ENCODE assay signal across 32 mouse cellular contexts in genomic region chr3:32486543-32486942, GRCm38 (mm10). TPM values are rescaled to one million over a fixed set of nuclear protein-coding genes. Genes with fewer than 3 reads are reported as not detected.
DNase-seq lines count a peak whose midpoint lies in the region; ATAC-seq and TF ChIP-seq lines count a peak whose summit lies in the region.
"Had no signal": no experiment of that assay in that cellular context is flagged by ENCODE, and none has a peak within 500 bp of the region (broad histone marks: within the 10 kb centered on the region; RNA-seq: fewer than 3 reads in every experiment).

No protein-coding gene starts in this region.

- H3K4me2 ChIP-seq in liver, embryonic 12.5 days = no peak overlapping the region
- H3K4me2 ChIP-seq: forebrain, embryonic 15.5 days; heart, embryonic 13.5 days; hindbrain, embryonic 14.5 days; limb, embryonic 15.5 days; midbrain, embryonic 15.5 days had no signal

- H3K27me3 ChIP-seq in C2C12 (ENCODE audit: control insufficient read depth, insufficient read depth, insufficient read length) = no peaks in the 10 kb centered on the region
- H3K27me3 ChIP-seq in thymus, adult 2 months (ENCODE audit: control insufficient read depth, insufficient read depth, low read length) = no peaks in the 10 kb centered on the region
- no peaks in the 10 kb centered on the region for H3K27me3 ChIP-seq in liver, embryonic 12.5 days (replicated peaks)
- H3K27me3 ChIP-seq: forebrain, embryonic 15.5 days; heart, embryonic 13.5 days; limb, embryonic 15.5 days; midbrain, embryonic 15.5 days had no signal

- no peak overlapping the region for H3K9ac ChIP-seq in liver, embryonic 12.5 days
- H3K9ac ChIP-seq: forebrain, embryonic 15.5 days; heart, embryonic 13.5 days; hindbrain, embryonic 14.5 days; limb, embryonic 15.5 days; liver, embryonic 14.5 days; midbrain, embryonic 15.5 days had no signal

- 12% methylated on average over 4 of the region's 4 CpGs for WGBS in thymus, adult 2 months
- WGBS in liver, embryonic 12.5 days (ENCODE audit: insufficient replicate concordance) = 57% methylated on average over 4 of the region's 4 CpGs

- no peaks in the 10 kb centered on the region for H3K79me3 ChIP-seq in C2C12 (ENCODE audit: low read depth)

- H3K36me3 ChIP-seq in C2C12 (ENCODE audit: control insufficient read depth, insufficient read depth) = no peaks in the 10 kb centered on the region
- H3K36me3 ChIP-seq in thymus, adult 2 months (ENCODE audit: control insufficient read depth, insufficient read depth, low read length) = no peaks in the 10 kb centered on the region
- H3K36me3 ChIP-seq in liver, embryonic 12.5 days = no peaks in the 10 kb centered on the region
- H3K36me3 ChIP-seq: forebrain, embryonic 15.5 days; heart, embryonic 13.5 days; limb, embryonic 10.5 days; limb, embryonic 15.5 days; midbrain, embryonic 15.5 days had no signal

- peak; percentile 16 for DNase-seq in heart, adult 11 months
- no peak for DNase-seq in heart, adult 9 months (ENCODE audit: low spot score in 2 of 2)
- DNase-seq in 3134 (ENCODE audit: extremely low read depth, insufficient read length, low spot score) = peak; percentile 71
- DNase-seq in thymus, adult 2 months = no peak
- DNase-seq: adrenal gland, adult 8-10 months; cerebellum, adult 2 months; cerebellum, postnatal 14 days; gastrocnemius, postnatal 25 days; heart, adult 2 months; heart, postnatal 10 days; kidney, adult 11 months; lung, adult 2 months; lung, postnatal 10 days; right cerebral cortex, adult 18-20 months; thymus, postnatal 25 days had no signal

- no peaks in the 10 kb centered on the region for H3K9me3 ChIP-seq in liver, embryonic 12.5 days (replicated peaks)
- H3K9me3 ChIP-seq: forebrain, embryonic 15.5 days; heart, embryonic 13.5 days; limb, embryonic 10.5 days; limb, embryonic 15.5 days; midbrain, embryonic 15.5 days had no signal

- H3ac ChIP-seq in C2C12 (ENCODE audit: control insufficient read depth, insufficient read length, low read depth) = no peak overlapping the region

- no peak overlapping the region for H3K4me3 ChIP-seq in C2C12 (ENCODE audit: insufficient read depth, poor library complexity, severe bottlenecking)
- H3K4me3 ChIP-seq in thymus, adult 2 months (ENCODE audit: control insufficient read depth, insufficient read depth, low read length) = no peak overlapping the region
- no peak overlapping the region for H3K4me3 ChIP-seq in liver, embryonic 12.5 days
- H3K4me3 ChIP-seq: forebrain, embryonic 15.5 days; heart, adult 2 months; heart, embryonic 13.5 days; limb, embryonic 10.5 days; limb, embryonic 15.5 days; midbrain, embryonic 15.5 days had no signal

- H3K4me1 ChIP-seq in thymus, adult 2 months (replicated peaks; ENCODE audit: control insufficient read depth, insufficient read depth, low read length) = no peaks in the 10 kb centered on the region
- no peaks in the 10 kb centered on the region for H3K4me1 ChIP-seq in liver, embryonic 12.5 days
- H3K4me1 ChIP-seq: forebrain, embryonic 15.5 days; heart, embryonic 13.5 days; limb, embryonic 15.5 days; midbrain, embryonic 15.5 days had no signal

- H3K27ac ChIP-seq in thymus, adult 2 months (ENCODE audit: control insufficient read depth, insufficient read depth, low read length) = no peak overlapping the region
- no peak overlapping the region for H3K27ac ChIP-seq in liver, embryonic 12.5 days
- H3K27ac ChIP-seq: forebrain, embryonic 15.5 days; heart, adult 2 months; heart, embryonic 13.5 days; hindbrain, embryonic 14.5 days; kidney, postnatal 0 days; limb, embryonic 10.5 days; limb, embryonic 15.5 days; liver, embryonic 14.5 days; macrophage; midbrain, embryonic 15.5 days had no signal

- TF ChIP-seq POLR2A in thymus, adult 2 months (IDR thresholded peaks at IDR 0.05; ENCODE audit: control insufficient read depth, extremely low read depth, insufficient read depth, low read length, poor library complexity) = no peak

- 0 out of 2 replicates have a peak, but pooled peaks have one; percentile 15 for ATAC-seq in common myeloid progenitor, adult 5-6 weeks (replicated peaks; ENCODE audit: low read depth, poor library complexity, severe bottlenecking)
- ATAC-seq in liver, embryonic 12.5 days = no peak
- ATAC-seq: forebrain, embryonic 15.5 days; midbrain, embryonic 15.5 days had no signal

- no peak for TF ChIP-seq CTCF in C2C12 (IDR thresholded peaks at IDR 0.05; ENCODE audit: control insufficient read depth, insufficient read depth, insufficient read length)
- no peak for TF ChIP-seq CTCF in thymus, adult 2 months (IDR thresholded peaks at IDR 0.05; ENCODE audit: borderline replicate concordance, control insufficient read depth, extremely low read depth, insufficient read depth, low read length, poor library complexity)

- no peaks in the 10 kb centered on the region for H3K79me2 ChIP-seq in C2C12 (ENCODE audit: control insufficient read depth, insufficient read depth)

TF ChIP-seq in C2C12, 6 proteins besides CTCF, POLR2A, EP300 and RAD21:
- TF ChIP-seq USF1 (IDR thresholded peaks at IDR 0.05; ENCODE audit: low read depth) = no peak
- peak; percentile 46 for TF ChIP-seq MAX (IDR thresholded peaks at IDR 0.05)

RNA-seq across cellular contexts. Expression of gene Kcnmb3, which starts 5.5 kb away (rescaled TPM):
- polyA plus RNA-seq in C2C12 (2012; fragmentation: generic; extraction: Trizol) = not detected
- not detected in 2 replicates for total RNA-seq in common myeloid progenitor, adult 5-6 weeks (2017)
- polyA plus RNA-seq in thymus, adult 2 months (2012; rRNA removed) = 0.05 and 0.11 TPM in 2 replicates
- polyA plus RNA-seq in liver, embryonic 12.5 days (2016; fragmentation: Nextera tagmentation; extraction: Ambion mirVana) = not detected in 2 replicates
- total RNA-seq: gastrocnemius, postnatal 25 days; heart, adult 2 months; hematopoietic stem cell, adult 5-6 weeks; megakaryocyte-erythroid progenitor cell, adult 5-6 weeks had no signal
- polyA plus RNA-seq: embryonic facial prominence, embryonic 11.5 days; heart, adult 2 months; kidney, postnatal 0 days; limb, embryonic 15.5 days; liver, embryonic 14.5 days; lung, adult 2 months; macrophage; neural tube, embryonic 11.5 days; stomach, embryonic 14.5 days had no signal

RNA-seq across cellular contexts. Expression of gene Zfp639, which starts 23.5 kb away (rescaled TPM):
- polyA plus RNA-seq in C2C12 (2012; fragmentation: generic; extraction: Trizol) = 15.3 TPM
- total RNA-seq in common myeloid progenitor, adult 5-6 weeks (2017) = 48.8 and 58.3 TPM in 2 replicates
- 27.6 and 33.5 TPM in 2 replicates for polyA plus RNA-seq in thymus, adult 2 months (2012; rRNA removed)
- polyA plus RNA-seq in liver, embryonic 12.5 days (2016; fragmentation: Nextera tagmentation; extraction: Ambion mirVana) = 29.8 and 31.8 TPM in 2 replicates

RNA-seq across cellular contexts. Expression of gene Mfn1, which starts 42.7 kb away (rescaled TPM):
- polyA plus RNA-seq in C2C12 (2012; fragmentation: generic; extraction: Trizol) = 10.1 TPM
- 32.8 and 48.1 TPM in 2 replicates for total RNA-seq in common myeloid progenitor, adult 5-6 weeks (2017)
- 7.2 and 9.6 TPM in 2 replicates for polyA plus RNA-seq in thymus, adult 2 months (2012; rRNA removed)
- 28.0 and 33.4 TPM in 2 replicates for polyA plus RNA-seq in liver, embryonic 12.5 days (2016; fragmentation: Nextera tagmentation; extraction: Ambion mirVana)

Comparison
In these comparisons a context has a peak if more than half of its experiments do, and no peak if none do; other contexts are left out.
1. DNase-seq: peak in heart, adult 11 months (single experiment) and 3134 (single experiment); none in heart, adult 9 months (0 of 2) and thymus, adult 2 months (single experiment).